Mouse (Mus musculus) MEL (cell line): ENCODE measurements at regions not wholly inside any gene's neighbourhood (a gene's known extent, or its start where the extent isn't known, plus 50 kb on each side); places are given as distances from the start of the nearest gene placed in this dataset.

Experiments
- CTCF ChIP-seq, 3 experiments: IDR thresholded peaks in 2 of 3; conservative IDR thresholded peaks in 1 of 3; 2 replicates each; pipeline ENCODE4 v1.5.1; 2011 to 2012; ENCODE audit warnings: low read length in 3 of 3, low read depth in 2 of 3, mild to moderate bottlenecking in 2 of 3, improper control_type of control experiment in 1 of 3, inconsistent platforms in 1 of 3, mixed read lengths in 1 of 3, moderate library complexity in 1 of 3; ENCODE audit not compliant: control insufficient read depth in 1 of 3, insufficient read depth in 1 of 3, poor library complexity in 1 of 3, severe bottlenecking in 1 of 3
- HCFC1 ChIP-seq: IDR thresholded peaks from 2 replicates; pipeline ENCODE4 v1.6.1; 2012; ENCODE audit warnings: low read depth, mild to moderate bottlenecking, inconsistent platforms, low read length, improper control_type of control experiment, moderate library complexity
- KAT2A ChIP-seq: conservative IDR thresholded peaks from 2 replicates; pipeline ENCODE4 v1.6.1; 2012; ENCODE audit warnings: low read depth, low read length, improper control_type of control experiment, inconsistent platforms
- MAX ChIP-seq: IDR thresholded peaks from 2 replicates; pipeline ENCODE4 v1.6.1; 2011; ENCODE audit warnings: low read length, improper control_type of control experiment
- POLR2A ChIP-seq, 2 experiments: IDR thresholded peaks; 2 replicates each; pipeline ENCODE4 v1.6.1; 2011 to 2012; ENCODE audit warnings: low read length in 2 of 2, mild to moderate bottlenecking in 2 of 2, control low read depth in 1 of 2, improper control_type of control experiment in 1 of 2, low read depth in 1 of 2, moderate library complexity in 1 of 2; ENCODE audit not compliant: control insufficient read depth in 1 of 2, insufficient read depth in 1 of 2, poor library complexity in 1 of 2
- POLR2AphosphoS2 ChIP-seq: IDR thresholded peaks from 2 replicates; pipeline ENCODE4 v1.6.1; 2011; ENCODE audit warnings: low read length, improper control_type of control experiment

- TF ChIP-seq POLR2A (IDR thresholded peaks at IDR 0.05; ENCODE audit: control insufficient read depth in 1 of 2, insufficient read depth in 1 of 2, low read depth in 1 of 2, low read length in 2 of 2, poor library complexity in 1 of 2) (no peak), MAX (no peak), HCFC1 (no peak), KAT2A (no peak), CTCF (IDR thresholded peaks at IDR 0.05 in 2 of 3, conservative IDR thresholded peaks at IDR 0.05 in 1 of 3; ENCODE audit: control insufficient read depth in 1 of 3, insufficient read depth in 1 of 3, low read depth in 2 of 3, low read length in 3 of 3, poor library complexity in 1 of 3, severe bottlenecking in 1 of 3) (no peak), POLR2AphosphoS2 (no peak)
Measured at GRCm38 (mm10) chrX:161523432-161524256, 193.2 kb upstream of the Rai2 start.
